16 mouse cellular contexts compared by ENCODE assay signal in genomic region chr2:32736306-32736829, GRCm38 (mm10). TPM values are rescaled to one million over a fixed set of nuclear protein-coding genes. Genes with fewer than 3 reads are reported as not detected.
DNase-seq lines count a peak whose midpoint lies in the region; ATAC-seq and TF ChIP-seq lines count a peak whose summit lies in the region.
"Had no signal": no experiment of that assay in that cellular context is flagged by ENCODE, and none has a peak within 500 bp of the region (broad histone marks: within the 10 kb centered on the region; RNA-seq: fewer than 3 reads in every experiment).

No protein-coding gene starts in this region.

- 38% methylated on average over 3 of the region's 3 CpGs for WGBS in heart, embryonic 16.5 days
- WGBS in lung, adult 2 months, result 40% methylated on average over 3 of the region's 3 CpGs
- WGBS in intestine, postnatal 0 days, result 41% methylated on average over 3 of the region's 3 CpGs

- no peak overlapping the region for H3K4me2 ChIP-seq in heart, embryonic 16.5 days (ENCODE audit: low read depth, low read length)
- H3K4me2 ChIP-seq in intestine, postnatal 0 days (replicated peaks; ENCODE audit: low read depth), result no peak overlapping the region

- H3K4me1 ChIP-seq in heart, embryonic 16.5 days (ENCODE audit: control insufficient read depth, insufficient read depth, low read length), result peaks cover 19% of the 10 kb centered on the region
- H3K4me1 ChIP-seq in lung, adult 2 months (ENCODE audit: control insufficient read depth, insufficient read depth, low read length), result peaks cover 32% of the 10 kb centered on the region
- H3K4me1 ChIP-seq in intestine, postnatal 0 days (replicated peaks; ENCODE audit: control insufficient read depth, insufficient read depth, low read length), result no peaks in the 10 kb centered on the region

- peaks cover 8% of the 10 kb centered on the region for H3K27me3 ChIP-seq in heart, embryonic 16.5 days (ENCODE audit: control insufficient read depth, insufficient read depth, low read length)
- peaks cover 10% of the 10 kb centered on the region for H3K27me3 ChIP-seq in intestine, postnatal 0 days (replicated peaks; ENCODE audit: control insufficient read depth, insufficient read depth, low read length)

- no peak for TF ChIP-seq CTCF in lung, adult 2 months (IDR thresholded peaks at IDR 0.05; ENCODE audit: insufficient read depth, low read length)
- no peak for TF ChIP-seq CTCF in intestine, postnatal 0 days (IDR thresholded peaks at IDR 0.05; ENCODE audit: low read depth)

- no peaks in the 10 kb centered on the region for H3K36me3 ChIP-seq in heart, embryonic 16.5 days (ENCODE audit: control insufficient read depth, insufficient read depth)
- H3K36me3 ChIP-seq in intestine, postnatal 0 days (ENCODE audit: control insufficient read depth, insufficient read depth), result no peaks in the 10 kb centered on the region

- H3K9ac ChIP-seq in heart, embryonic 16.5 days (ENCODE audit: low read length), result no peak overlapping the region
- H3K9ac ChIP-seq in intestine, postnatal 0 days (ENCODE audit: low read depth, low read length), result no peak overlapping the region; the same call in 1 of the 2 replicates

- 0 out of 2 replicates have a peak, but pooled peaks have one; percentile 5 for TF ChIP-seq POLR2A in lung, adult 2 months (IDR thresholded peaks at IDR 0.05; ENCODE audit: borderline replicate concordance, extremely low read depth, low read depth, low read length)

- no peak for ATAC-seq in heart, embryonic 16.5 days (replicated peaks; ENCODE audit: extremely low read depth, insufficient read depth, low FRiP score)
- peak; percentile 36 for ATAC-seq in common myeloid progenitor, adult 5-6 weeks (replicated peaks; ENCODE audit: low read depth, poor library complexity, severe bottlenecking)
- ATAC-seq in intestine, postnatal 0 days, result peak; percentile 49; the same call in 1 of the 2 replicates
- ATAC-seq: Patski had no signal

- no peaks in the 10 kb centered on the region for H3K9me3 ChIP-seq in heart, embryonic 16.5 days (replicated peaks; ENCODE audit: control insufficient read depth, low read length)
- no peaks in the 10 kb centered on the region for H3K9me3 ChIP-seq in intestine, postnatal 0 days (ENCODE audit: control insufficient read depth)

- no peak overlapping the region for H3K4me3 ChIP-seq in heart, embryonic 16.5 days (ENCODE audit: low read length)
- no peak overlapping the region for H3K4me3 ChIP-seq in lung, adult 2 months (replicated peaks; ENCODE audit: extremely low read depth, low read depth, low read length)
- H3K4me3 ChIP-seq in intestine, postnatal 0 days (ENCODE audit: low read depth, low read length), result no peak overlapping the region

- no peak for DNase-seq in heart, adult 8-10 months (ENCODE audit: low spot score)
- DNase-seq in lung, adult 2 months, result no peak
- DNase-seq in lung, adult 18-20 months, result no peak
- no peak for DNase-seq in left cerebral cortex, adult 18-20 months (ENCODE audit: low spot score in 2 of 2)
- DNase-seq in left cerebral cortex, postnatal 10 days (ENCODE audit: extremely low spot score in 1 of 2, low spot score in 2 of 2), result no peak
- DNase-seq: cerebellum, adult 11-12 months; embryo, embryonic 11 days; lung, postnatal 14 days; spleen, adult 18-20 months had no signal

- intact Hi-C loops in left cerebral cortex, postnatal 10 days (cut with DNase I), result no loop called here

- H3K27ac ChIP-seq in heart, embryonic 16.5 days (ENCODE audit: low read length), result 0 out of 2 replicates have a peak overlapping the region, but pooled peaks have one; percentile 3
- H3K27ac ChIP-seq in intestine, postnatal 0 days (ENCODE audit: low read depth, low read length), result no peak overlapping the region

RNA-seq across cellular contexts. Expression of gene 6330409D20Rik, which starts 4.4 kb away (rescaled TPM):
- 0.17 and 0.26 TPM in 2 replicates for polyA plus RNA-seq in heart, embryonic 16.5 days (2015; fragmentation: Nextera tagmentation; extraction: Ambion mirVana)
- total RNA-seq in heart, adult 8-10 months (2022), result not detected
- polyA plus RNA-seq in lung, adult 2 months (2012; rRNA removed), result 0.18 and 0.41 TPM in 2 replicates
- total RNA-seq in common myeloid progenitor, adult 5-6 weeks (2017), result not detected in 2 replicates
- polyA plus RNA-seq in intestine, postnatal 0 days (2015; fragmentation: Nextera tagmentation; extraction: Ambion mirVana), result 0.18 TPM in 2 replicates
- total RNA-seq in left cerebral cortex, adult 18-20 months (2021), result 1 to 10 TPM; 2.2 to 2.8 TPM
- 1 to 10 TPM; 2.3 to 2.9 TPM for total RNA-seq in left cerebral cortex, postnatal 10 days (2021)
- total RNA-seq: neutrophil, adult 5-6 weeks had no signal
- polyA plus RNA-seq: gonadal fat pad, adult 2 months; Patski; urinary bladder, adult 2 months had no signal

RNA-seq across cellular contexts. Expression of gene Sh2d3c, which starts 15.5 kb away (rescaled TPM):
- 32.4 and 33.6 TPM in 2 replicates for polyA plus RNA-seq in heart, embryonic 16.5 days (2015; fragmentation: Nextera tagmentation; extraction: Ambion mirVana)
- total RNA-seq in heart, adult 8-10 months (2022), result 10 to 100 TPM; 16.4 to 28.8 (median 21.7) TPM
- 167 and 260 TPM in 2 replicates for polyA plus RNA-seq in lung, adult 2 months (2012; rRNA removed)
- 13.7 and 19.3 TPM in 2 replicates for total RNA-seq in common myeloid progenitor, adult 5-6 weeks (2017)
- 11.2 and 11.7 TPM in 2 replicates for polyA plus RNA-seq in intestine, postnatal 0 days (2015; fragmentation: Nextera tagmentation; extraction: Ambion mirVana)
- 10 to 100 TPM; 27.9 to 35.5 TPM for total RNA-seq in left cerebral cortex, adult 18-20 months (2021)
- 10 to 100 TPM; 33.0 to 37.3 TPM for total RNA-seq in left cerebral cortex, postnatal 10 days (2021)

RNA-seq across cellular contexts. Expression of gene Tor2a, which starts 20.7 kb away (rescaled TPM):
- 38.1 and 38.9 TPM in 2 replicates for polyA plus RNA-seq in heart, embryonic 16.5 days (2015; fragmentation: Nextera tagmentation; extraction: Ambion mirVana)
- total RNA-seq in heart, adult 8-10 months (2022), result 10 to 100 TPM in 1 of 4 experiments, 1 to 10 TPM in 3; 7.8 to 10.1 (median 8.2) TPM
- 65.3 and 67.8 TPM in 2 replicates for polyA plus RNA-seq in lung, adult 2 months (2012; rRNA removed)
- 19.2 and 19.9 TPM in 2 replicates for total RNA-seq in common myeloid progenitor, adult 5-6 weeks (2017)
- polyA plus RNA-seq in intestine, postnatal 0 days (2015; fragmentation: Nextera tagmentation; extraction: Ambion mirVana), result 59.2 and 60.4 TPM in 2 replicates
- 10 to 100 TPM; 28.7 to 34.3 TPM for total RNA-seq in left cerebral cortex, adult 18-20 months (2021)
- 10 to 100 TPM; 28.6 to 28.9 TPM for total RNA-seq in left cerebral cortex, postnatal 10 days (2021)

RNA-seq across cellular contexts. Expression of gene Cdk9, which starts 23.5 kb away (rescaled TPM):
- polyA plus RNA-seq in heart, embryonic 16.5 days (2015; fragmentation: Nextera tagmentation; extraction: Ambion mirVana), result 57.1 and 59.8 TPM in 2 replicates
- total RNA-seq in heart, adult 8-10 months (2022), result 10 to 100 TPM; 23.3 to 27.1 (median 25.7) TPM
- polyA plus RNA-seq in lung, adult 2 months (2012; rRNA removed), result 103 and 137 TPM in 2 replicates
- total RNA-seq in common myeloid progenitor, adult 5-6 weeks (2017), result 48.2 and 61.3 TPM in 2 replicates
- 54.0 and 62.2 TPM in 2 replicates for polyA plus RNA-seq in intestine, postnatal 0 days (2015; fragmentation: Nextera tagmentation; extraction: Ambion mirVana)
- 100 to 1,000 TPM; 128 to 133 TPM for total RNA-seq in left cerebral cortex, adult 18-20 months (2021)
- 10 to 100 TPM; 89.3 to 92.5 TPM for total RNA-seq in left cerebral cortex, postnatal 10 days (2021)

RNA-seq across cellular contexts. Expression of gene Fpgs, which starts 32.4 kb away (rescaled TPM):
- 16.7 and 16.9 TPM in 2 replicates for polyA plus RNA-seq in heart, embryonic 16.5 days (2015; fragmentation: Nextera tagmentation; extraction: Ambion mirVana)
- total RNA-seq in heart, adult 8-10 months (2022), result 1 to 10 TPM; 5.5 to 6.0 (median 5.8) TPM
- 42.1 and 42.3 TPM in 2 replicates for polyA plus RNA-seq in lung, adult 2 months (2012; rRNA removed)
- 27.2 and 39.8 TPM in 2 replicates for total RNA-seq in common myeloid progenitor, adult 5-6 weeks (2017)
- 12.4 and 15.2 TPM in 2 replicates for polyA plus RNA-seq in intestine, postnatal 0 days (2015; fragmentation: Nextera tagmentation; extraction: Ambion mirVana)
- total RNA-seq in left cerebral cortex, adult 18-20 months (2021), result 1 to 10 TPM; 7.6 to 9.0 TPM
- 10 to 100 TPM; 11.4 to 14.4 TPM for total RNA-seq in left cerebral cortex, postnatal 10 days (2021)
